Mouse (Mus musculus) bone marrow macrophage, adult 2 months (primary cell): ENCODE data around the gene Atp5mpl.

Source experiments
- CTCF ChIP-seq: IDR thresholded peaks from 2 replicates; pipeline ENCODE4 v1.5.1; 2012; ENCODE audit warnings: low read depth, mild to moderate bottlenecking, low read length, moderate library complexity
- POLR2A ChIP-seq: IDR thresholded peaks from 2 replicates; pipeline ENCODE4 v1.6.1; 2012; ENCODE audit warnings: mild to moderate bottlenecking, low read depth, low read length, borderline replicate concordance

- TF ChIP-seq CTCF (no peak), POLR2A (no peak)
These were observed 50.1 kb downstream of the Atp5mpl start for GRCm38 (mm10) chr12:111916514-111917217.
